8 mouse cellular contexts compared by ENCODE assay signal in the genomic region with DNA sequence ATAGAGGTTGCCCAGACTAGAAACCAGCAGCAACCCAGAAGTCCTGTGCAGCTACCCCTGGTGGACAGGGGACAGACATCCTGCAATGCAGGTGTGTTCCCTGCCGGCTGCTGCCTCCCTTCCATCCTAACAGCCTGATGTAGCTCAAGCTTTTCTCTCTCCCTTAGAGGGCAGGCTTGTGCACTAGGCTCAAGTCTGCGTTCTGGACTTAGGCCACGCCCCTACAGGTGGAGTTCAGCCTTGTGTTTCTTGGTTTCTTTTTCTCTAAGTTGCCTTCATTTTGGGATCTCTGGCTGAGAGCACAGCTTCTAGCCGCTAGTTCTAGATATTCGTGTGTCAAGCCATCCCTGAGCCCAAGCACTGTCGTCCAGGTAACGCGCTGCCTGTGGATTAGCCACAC. TPM values are rescaled to one million over a fixed set of nuclear protein-coding genes. Genes with fewer than 3 reads are reported as not detected.
DNase-seq lines count a peak whose midpoint lies in the region; ATAC-seq and TF ChIP-seq lines count a peak whose summit lies in the region.

No protein-coding gene starts in this region.

- peak in 1 of 3 experiments; percentile 20 for DNase-seq in liver, embryonic 14.5 days (ENCODE audit: low read depth in 3 of 3, low spot score in 3 of 3)
- DNase-seq in thymus, postnatal 0 days (ENCODE audit: low spot score) = peak; percentile 68
- DNase-seq in right cerebral cortex, adult 2 months (ENCODE audit: low spot score in 2 of 2) = no peak
- no peak for DNase-seq in adrenal gland, postnatal 10 days

- no peaks in the 10 kb centered on the region for H3K27me3 ChIP-seq in megakaryocyte, embryonic 14.5 days (replicated peaks)
- no peaks in the 10 kb centered on the region for H3K27me3 ChIP-seq in liver, embryonic 14.5 days (ENCODE audit: control insufficient read depth, insufficient read depth, low read length)

- whole genome bisulfite sequencing in liver, embryonic 14.5 days (ENCODE audit: insufficient replicate concordance) = 53% methylated on average over 8 of the region's 8 CpGs

- no peak for TF ChIP-seq EP300 in liver, embryonic 14.5 days (IDR thresholded peaks at IDR 0.05; ENCODE audit: low read depth)

- no peak overlapping the region for H3K9ac ChIP-seq in liver, embryonic 14.5 days (replicated peaks)

- no peaks in the 10 kb centered on the region for H3K36me3 ChIP-seq in megakaryocyte, embryonic 14.5 days (replicated peaks; ENCODE audit: low read length)
- H3K36me3 ChIP-seq in liver, embryonic 14.5 days (replicated peaks; ENCODE audit: control insufficient read depth, insufficient read depth, low read depth) = no peaks in the 10 kb centered on the region

- H3K4me2 ChIP-seq in liver, embryonic 14.5 days (ENCODE audit: low read depth) = no peak overlapping the region

- H3K4me1 ChIP-seq in megakaryocyte, embryonic 14.5 days = peaks cover 34% of the 10 kb centered on the region
- H3K4me1 ChIP-seq in cortical plate, adult 2 months (ENCODE audit: control insufficient read depth, insufficient read depth, low read length) = peaks cover 5% of the 10 kb centered on the region
- peaks cover 0 to 9% of the 10 kb centered on the region in 2 experiments; a peak in 2 of 4 replicates for H3K4me1 ChIP-seq in liver, embryonic 14.5 days (replicated peaks; ENCODE audit: control insufficient read depth in 2 of 2, insufficient read depth in 2 of 2, low read length in 1 of 2)

- no peak for ATAC-seq in megakaryocyte, adult 5-6 weeks (ENCODE audit: poor library complexity, severe bottlenecking)
- no peak for ATAC-seq in liver, embryonic 14.5 days (ENCODE audit: insufficient read depth)
- no peak for ATAC-seq in cerebellum, adult (ENCODE audit: insufficient number of reproducible peaks, low FRiP score, low TSS enrichment)

- peak overlapping the region; percentile 28 for H3K4me3 ChIP-seq in megakaryocyte, embryonic 14.5 days (replicated peaks)
- H3K4me3 ChIP-seq in cortical plate, adult 2 months (ENCODE audit: insufficient read depth, low read length) = no peak overlapping the region
- H3K4me3 ChIP-seq in liver, embryonic 14.5 days (ENCODE audit: insufficient read depth in 1 of 2, low read depth in 2 of 2, low read length in 2 of 2) = no peak overlapping the region

- H3K27ac ChIP-seq in cortical plate, adult 2 months (ENCODE audit: insufficient read depth, low read length) = no peak overlapping the region
- H3K27ac ChIP-seq in liver, embryonic 14.5 days = no peak overlapping the region

- no peak for TF ChIP-seq POLR2A in cortical plate, adult 2 months (IDR thresholded peaks at IDR 0.05; ENCODE audit: extremely low read depth, insufficient read depth, low read length)

- H3K9me3 ChIP-seq in megakaryocyte, embryonic 14.5 days = no peaks in the 10 kb centered on the region
- no peaks in the 10 kb centered on the region for H3K9me3 ChIP-seq in liver, embryonic 14.5 days (ENCODE audit: control insufficient read depth, low read length)

- TF ChIP-seq CTCF in cortical plate, adult 2 months (IDR thresholded peaks at IDR 0.05; ENCODE audit: extremely low read depth, insufficient read depth, low read length) = peak; percentile 26
- TF ChIP-seq CTCF in liver, embryonic 14.5 days (IDR thresholded peaks at IDR 0.05; ENCODE audit: low read depth) = peak; percentile 56

RNA-seq across cellular contexts. Expression of gene Tnrc6c, which starts 31.9 kb away (rescaled TPM):
- 5.7 and 9.3 TPM in 2 replicates for polyA plus RNA-seq in megakaryocyte, embryonic 14.5 days (2012; ENCODE audit: insufficient read depth, low replicate concordance)
- 16.3 and 19.1 TPM in 2 replicates for total RNA-seq in megakaryocyte, adult 5-6 weeks (2015)
- total RNA-seq in megakaryocyte, adult 5-6 weeks (2017) = 17.9 and 20.4 TPM in 2 replicates
- polyA plus RNA-seq in cortical plate, adult 2 months (2012; rRNA removed) = 46.9 and 54.7 TPM in 2 replicates
- 3.4 and 3.7 TPM in 2 replicates for polyA plus RNA-seq in liver, embryonic 14.5 days (2012; rRNA removed)
- 2.4 and 2.6 TPM in 2 replicates for polyA plus RNA-seq in liver, embryonic 14.5 days (2014; fragmentation: Nextera tagmentation; extraction: Ambion mirVana)
- polyA plus RNA-seq in thymus, postnatal 0 days (2015; fragmentation: Nextera tagmentation; extraction: Ambion mirVana) = 13.2 and 18.7 TPM in 2 replicates
- 10 to 100 TPM; 20.3 to 23.7 TPM for total RNA-seq in adrenal gland, postnatal 10 days (2021)
